Mouse (Mus musculus) hindbrain, postnatal 0 days (tissue): ENCODE measurements around the gene Hsp90b1. TPM values are rescaled to one million over a fixed set of nuclear protein-coding genes. Genes with fewer than 3 reads are reported as not detected.

Experiments
- ATAC-seq: fragments of 200-750 bp; cut with Nextera tagmentation; 2 replicates; pipeline ENCODE4 v1.8.0; 2017; ENCODE audit warnings: mild to moderate bottlenecking, moderate TSS enrichment, moderate library complexity
- DNase-seq: peaks from one replicate; pipeline ENCODE4 v3.0.0-alpha.2; 2015; ENCODE audit warnings: low spot score
- H3K27ac ChIP-seq: fragments of 300-500 bp; sonication (generic); 2 replicates; pipeline ENCODE4 v1.5.1; 2014; ENCODE audit warnings: mild to moderate bottlenecking
- H3K27me3 ChIP-seq: fragments of 300-500 bp; sonication (generic); 2 replicates; pipeline ENCODE4 v1.6.1; 2014; ENCODE audit warnings: low read length, mixed read lengths; ENCODE audit not compliant: insufficient read depth
- H3K36me3 ChIP-seq: fragments of 300-500 bp; sonication (generic); 2 replicates; pipeline ENCODE4 v1.6.1; 2014; ENCODE audit warnings: low read length, mixed read lengths; ENCODE audit not compliant: insufficient read depth
- H3K4me1 ChIP-seq: fragments of 300-500 bp; sonication (generic); 2 replicates; pipeline ENCODE4 v1.6.1; 2014; ENCODE audit warnings: antibody characterized with exemption, low read length, mixed read lengths; ENCODE audit not compliant: insufficient read depth
- H3K4me2 ChIP-seq: fragments of 300-500 bp; sonication (generic); 2 replicates; pipeline ENCODE4 v1.6.1; 2014; ENCODE audit warnings: low read depth, mild to moderate bottlenecking, low read length, moderate library complexity, mixed read lengths
- H3K4me3 ChIP-seq: fragments of 300-500 bp; sonication (generic); 2 replicates; pipeline ENCODE4 v1.5.1; 2014; ENCODE audit warnings: low read length
- H3K9ac ChIP-seq: fragments of 300-500 bp; sonication (generic); replicated peaks from 2 replicates; pipeline ENCODE4 v1.6.1; 2014; ENCODE audit warnings: mild to moderate bottlenecking, low read length, moderate library complexity, mixed read lengths
- H3K9me3 ChIP-seq: fragments of 300-500 bp; sonication (generic); 2 replicates; pipeline ENCODE4 v1.6.1; 2016; ENCODE audit warnings: low read length, mixed read lengths
- CTCF ChIP-seq: IDR thresholded peaks from 2 replicates; pipeline ENCODE4 v1.5.1; 2016; ENCODE audit warnings: antibody characterized with exemption, control low read depth, low read depth
- WGBS: fragments of 180-500 bp; shearing (Covaris S2); extraction: QIAGEN DNeasy Blood & Tissue Kit; methylation state at CpG from one replicate; pipeline ENCODE4 v1.1.7; 2014; 5-methylcytosine and 5-hydroxymethylcytosine counted together
- polyA plus RNA-seq: library from polyadenylated mRNA; unstranded; fragments of >200 nt; fragmentation: Nextera tagmentation; extraction: Ambion mirVana; gene quantifications from 2 replicates; pipeline ENCODE4 v1.2.1, GENCODE M21; 2015
- total RNA-seq: library from RNA; depleted of rRNA; stranded (reverse); fragments of >200 nt; gene quantifications from 2 replicates; pipeline ENCODE4 v1.2.3, GENCODE M21; 2014

Hsp90b1 gene
- total and polyA plus RNA-seq, 2 experiments from 2014 or later, result 92.5 to 228 TPM

- DNase-seq, result peak; percentile 61
Observed at GRCm38 (mm10) chr10:86727548-86727980, 22.3 kb upstream of the Hsp90b1 start.

DNA sequence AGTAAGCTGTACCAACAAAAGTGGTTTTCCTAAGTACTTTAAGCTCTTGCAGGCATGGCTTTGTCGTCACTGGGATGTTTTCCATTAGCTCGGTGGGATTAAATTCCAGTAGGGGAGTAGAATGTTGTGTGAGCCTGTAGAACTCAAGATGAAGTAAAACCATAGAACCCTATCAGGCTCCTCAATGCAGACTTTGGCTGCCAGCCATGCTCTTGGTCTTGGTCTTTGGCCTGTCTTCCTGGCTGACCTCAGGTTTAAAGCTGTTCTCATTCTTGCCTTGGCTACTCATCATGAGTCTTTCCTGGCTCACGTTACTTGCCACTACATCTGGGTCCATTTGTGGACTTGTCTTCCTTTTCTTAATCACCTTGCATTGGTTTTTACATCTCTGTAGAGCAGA lies 6.8 kb upstream of the Hsp90b1 start:
- ATAC-seq (no peak), DNase-seq (no peak)
- H3K36me3 ChIP-seq, result no peaks in the 10 kb centered on the region
- no peaks in the 10 kb centered on the region for H3K27me3 ChIP-seq
- TF ChIP-seq CTCF, result no peak
- WGBS, result 83% methylated on average over 3 of the region's 3 CpGs
- no peaks in the 10 kb centered on the region for H3K4me1 ChIP-seq
- no peak overlapping the region for H3K4me2 ChIP-seq
- H3K9ac ChIP-seq, result no peak overlapping the region
- no peak overlapping the region for H3K4me3 ChIP-seq
- no peak overlapping the region for H3K27ac ChIP-seq
- no peaks in the 10 kb centered on the region for H3K9me3 ChIP-seq

More at GRCm38 (mm10) chr10:86727548-86727980, 22.3 kb upstream of the Hsp90b1 start:
- TF ChIP-seq CTCF, result no peak
- peak overlapping the region; percentile 52 for H3K4me2 ChIP-seq
- H3K9ac ChIP-seq, result no peak overlapping the region; the same call in 1 of the 2 replicates
- H3K27ac ChIP-seq, result peak overlapping the region; percentile 33; the same call in 1 of the 2 replicates
- H3K36me3 ChIP-seq, result no peaks in the 10 kb centered on the region
- H3K9me3 ChIP-seq, result no peaks in the 10 kb centered on the region
- H3K27me3 ChIP-seq, result no peaks in the 10 kb centered on the region
- 9% methylated on average over 12 of the region's 12 CpGs for WGBS
- H3K4me3 ChIP-seq, result peak overlapping the region; percentile 23
- no peaks in the 10 kb centered on the region for H3K4me1 ChIP-seq
- peak; percentile 85 for ATAC-seq

DNA sequence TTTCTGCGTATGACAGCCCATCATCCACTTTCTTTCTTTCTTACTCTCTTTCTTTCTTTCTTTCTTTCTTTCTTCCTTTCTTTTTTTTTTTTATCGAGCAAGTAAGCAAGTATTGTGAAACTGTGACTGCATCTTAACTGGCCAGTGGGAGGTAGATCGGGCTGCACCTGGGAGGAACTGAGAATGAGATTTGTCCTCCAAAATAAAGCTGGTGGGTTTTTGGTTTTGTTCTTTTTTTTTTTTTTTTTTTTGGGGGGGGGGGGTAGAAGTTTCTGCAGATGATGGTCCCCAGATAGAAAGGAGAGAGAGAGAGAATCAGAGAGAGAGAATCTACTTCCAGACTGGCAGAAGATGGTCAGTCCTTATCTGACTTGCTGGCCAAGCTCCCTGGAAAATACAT lies 1.8 kb upstream of the Hsp90b1 start:
- Histone ChIP-seq H3K27ac (peak overlapping the region; percentile 95; the same call in 1 of the 2 replicates), H3K9ac (no peak overlapping the region), H3K27me3 (no peaks in the 10 kb centered on the region), H3K4me1 (peaks cover 15% of the 10 kb centered on the region), H3K36me3 (peaks cover 12% of the 10 kb centered on the region; the same call in 1 of the 2 replicates), H3K4me3 (no peak overlapping the region), H3K4me2 (no peak overlapping the region), H3K9me3 (no peaks in the 10 kb centered on the region)
- no peak for ATAC-seq
- TF ChIP-seq CTCF, result no peak
- DNase-seq, result no peak
- 85% methylated on average over 3 of the region's 3 CpGs for WGBS

DNA sequence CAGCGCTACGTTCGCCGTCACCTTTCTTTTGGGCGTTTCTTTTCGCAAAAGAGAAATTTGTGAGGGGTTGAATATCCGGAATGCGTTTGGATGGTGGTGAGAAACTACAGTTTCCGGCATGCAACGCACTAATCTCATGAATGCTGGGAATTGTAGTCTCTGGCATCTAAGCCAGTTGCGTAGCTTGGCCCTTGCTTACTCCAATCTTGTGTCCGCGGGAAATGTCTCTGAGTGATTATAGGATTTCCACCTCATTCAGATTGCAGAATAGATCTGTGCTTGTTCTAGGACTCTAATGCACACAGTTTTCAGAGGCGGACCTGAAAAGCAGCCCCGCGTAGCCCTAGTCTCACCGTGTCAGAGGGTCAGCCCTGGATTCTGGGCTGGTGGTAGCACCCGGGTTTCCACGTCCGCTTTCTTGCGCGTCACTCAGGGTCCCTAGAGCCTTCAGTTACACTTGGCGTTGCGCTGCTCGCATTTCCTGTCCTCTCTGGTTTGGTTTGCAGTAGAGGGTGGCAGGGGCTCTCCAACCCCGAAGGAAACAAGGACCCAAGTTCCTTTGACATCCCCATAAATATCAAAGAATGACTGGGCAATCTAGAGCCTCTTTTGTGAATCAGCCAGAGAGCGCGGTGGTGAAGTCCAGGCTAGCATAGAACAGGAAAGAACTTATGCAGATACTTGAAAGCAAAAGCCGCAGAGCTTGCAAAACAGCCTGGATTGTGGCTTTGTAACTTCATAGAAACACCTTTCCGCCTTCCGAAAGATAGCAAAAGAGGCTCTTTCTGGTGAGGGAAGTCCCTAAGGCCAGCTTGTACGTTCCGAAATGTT lies 828 bp upstream of the Hsp90b1 start:
- H3K27ac ChIP-seq, result peak overlapping the region; percentile 95
- peak overlapping the region; percentile 96 for H3K4me2 ChIP-seq
- peak; percentile 87 for DNase-seq
- H3K4me1 ChIP-seq, result peaks cover 15% of the 10 kb centered on the region
- no peaks in the 10 kb centered on the region for H3K27me3 ChIP-seq
- peak; percentile 10; the same call in 1 of the 2 replicates for TF ChIP-seq CTCF
- no peaks in the 10 kb centered on the region for H3K9me3 ChIP-seq
- H3K9ac ChIP-seq, result peak overlapping the region; percentile 61
- peak; percentile 89 for ATAC-seq
- H3K4me3 ChIP-seq, result peak overlapping the region; percentile 90
- WGBS, result 5% methylated on average over 33 of the region's 33 CpGs
- H3K36me3 ChIP-seq, result peaks cover 20% of the 10 kb centered on the region; the same call in 1 of the 2 replicates

GRCm38 (mm10) chr10:86704589-86705191 lies 619 bp downstream of the Hsp90b1 start:
- peak; percentile 54 for DNase-seq
- ATAC-seq, result no peak
- no peaks in the 10 kb centered on the region for H3K9me3 ChIP-seq
- H3K4me3 ChIP-seq, result peak overlapping the region; percentile 90
- peak overlapping the region; percentile 89 for H3K9ac ChIP-seq
- no peaks in the 10 kb centered on the region for H3K27me3 ChIP-seq
- H3K27ac ChIP-seq, result peak overlapping the region; percentile 95
- WGBS, result under 1% methylated on average over 33 of the region's 33 CpGs
- peaks cover 15% of the 10 kb centered on the region for H3K4me1 ChIP-seq
- H3K4me2 ChIP-seq, result peak overlapping the region; percentile 96
- H3K36me3 ChIP-seq, result peaks cover 33% of the 10 kb centered on the region; the same call in 1 of the 2 replicates
- peak; percentile 32; the same call in 1 of the 2 replicates for TF ChIP-seq CTCF

DNA sequence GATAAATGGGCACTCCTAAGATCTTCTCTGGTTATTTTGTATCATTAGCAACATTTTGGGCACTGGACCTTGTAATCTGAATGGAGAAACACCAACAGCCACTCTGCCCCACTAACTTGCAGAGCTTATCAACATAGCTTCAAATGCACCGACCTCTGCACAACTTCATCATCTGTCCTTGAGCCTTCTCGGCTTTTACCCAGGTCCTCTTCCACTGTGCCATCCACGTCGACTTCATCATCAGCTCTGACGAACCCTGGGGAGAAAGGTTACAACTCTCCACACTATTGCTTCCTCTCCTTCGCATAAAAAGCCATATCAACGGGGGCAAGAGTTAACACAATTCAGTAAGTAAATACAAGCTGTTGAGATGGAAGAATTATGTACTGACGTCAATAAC lies 1.2 kb downstream of the Hsp90b1 start:
- Histone ChIP-seq H3K4me3 (peak overlapping the region; percentile 90), H3K9ac (peak overlapping the region; percentile 89), H3K27me3 (no peaks in the 10 kb centered on the region), H3K4me1 (peaks cover 15% of the 10 kb centered on the region), H3K27ac (no peak overlapping the region; the same call in 1 of the 2 replicates), H3K9me3 (no peaks in the 10 kb centered on the region), H3K4me2 (peak overlapping the region; percentile 96), H3K36me3 (peaks cover 33% of the 10 kb centered on the region; the same call in 1 of the 2 replicates)
- no peak for TF ChIP-seq CTCF
- 4% methylated on average over 8 of the region's 8 CpGs for WGBS
- no peak for DNase-seq
- no peak for ATAC-seq
